Mouse (Mus musculus) myocyte (in vitro differentiated cells): Measurements from ENCODE around the gene Gm826. TPM values are rescaled to one million over a fixed set of nuclear protein-coding genes. Genes with fewer than 3 reads are reported as not detected.
A peak's percentile ranks its signal among the peaks of the same experiment; 100 is the strongest.

Source experiments
- H3K27me3 ChIP-seq: one replicate; pipeline ENCODE4 v1.6.1; 2011; ENCODE audit not compliant: control insufficient read depth, insufficient read depth, insufficient read length
- H3K36me3 ChIP-seq: one replicate; pipeline ENCODE4 v1.6.1; 2011; ENCODE audit not compliant: control insufficient read depth, insufficient read depth
- H3K4me2 ChIP-seq: one replicate; pipeline ENCODE4 v1.6.1; 2011; ENCODE audit warnings: low read depth, control low read depth
- H3K4me3 ChIP-seq: one replicate; pipeline ENCODE4 v1.5.1; 2011; ENCODE audit warnings: mild to moderate bottlenecking, control low read depth, moderate library complexity
- H3K79me2 ChIP-seq: one replicate; pipeline ENCODE4 v1.6.1; 2011; ENCODE audit not compliant: control insufficient read depth, insufficient read depth
- H3ac ChIP-seq: one replicate; pipeline ENCODE4 v1.6.1; 2011; ENCODE audit not compliant: control insufficient read depth, insufficient read length
- MYOD1 ChIP-seq, 3 experiments: IDR thresholded peaks; one replicate each; pipeline ENCODE4 v1.6.1; 2011; ENCODE audit warnings: control low read depth in 2 of 3, low read depth in 2 of 3, mild to moderate bottlenecking in 2 of 3, moderate library complexity in 1 of 3; ENCODE audit not compliant: insufficient read length in 2 of 3, control insufficient read depth in 1 of 3
- SRF ChIP-seq: IDR thresholded peaks from one replicate; pipeline ENCODE4 v1.6.1; 2011; ENCODE audit warnings: low read depth; ENCODE audit not compliant: control insufficient read depth, insufficient read length
- polyA plus RNA-seq: library from polyadenylated mRNA; unstranded; fragments of >200 nt; fragmentation: generic; extraction: Trizol; gene quantifications from one replicate; pipeline ENCODE4 v1.2.1, GENCODE M21; 2012; ENCODE audit warnings: missing spikeins

Gene Gm826
- polyA plus RNA-seq, 1 experiment: not detected

GRCm38 (mm10) chr2:160261538-160261937 is 72.4 kb downstream of the Gm826 start:
- no peaks in the 10 kb centered on the region for H3K27me3 ChIP-seq
- no peaks in the 10 kb centered on the region for H3K36me3 ChIP-seq
- no peaks in the 10 kb centered on the region for H3K79me2 ChIP-seq
- TF ChIP-seq MYOD1 (IDR thresholded peaks at IDR 0.05; ENCODE audit: control insufficient read depth in 1 of 3, insufficient read length in 2 of 3, low read depth in 2 of 3) (peak in 1 of 3 experiments; percentile 40), SRF (no peak)
- H3K4me2 ChIP-seq: no peak overlapping the region
- no peak overlapping the region for H3ac ChIP-seq
- no peak overlapping the region for H3K4me3 ChIP-seq

Other genes starting within 250 kb of the Gm826 start
- 0.02 TPM for gene Mafb, start 32.9 kb upstream of the Gm826 start, polyA plus RNA-seq